Mouse (Mus musculus): ENCODE measurements at regions not wholly inside any gene's neighbourhood (a gene's known extent, or its start where the extent isn't known, plus 50 kb on each side); places are given as distances from the start of the nearest gene placed in this dataset.

DNA sequence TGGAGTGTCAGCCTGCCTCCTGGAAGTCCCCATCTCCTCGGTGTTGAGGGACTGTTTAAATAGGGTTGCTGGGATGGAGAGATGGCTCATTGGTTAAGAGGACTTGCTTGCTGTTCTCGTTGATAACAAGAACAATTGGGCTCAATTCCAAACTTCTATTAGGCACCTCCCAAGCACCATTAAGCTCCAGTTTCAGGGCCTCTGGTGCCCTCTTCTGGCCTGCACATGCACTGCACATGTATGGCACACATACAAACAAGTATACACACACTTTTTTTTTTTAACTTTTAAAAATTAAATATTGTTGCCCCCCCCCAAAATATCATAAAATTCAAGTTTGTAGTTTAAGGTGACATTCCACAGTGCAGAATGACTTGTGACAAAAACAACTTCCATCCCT lies 162.3 kb downstream of the Bmp7 start:
- no peak for DNase-seq

GRCm38 (mm10) chr2:172779096-172779495 lies 161.0 kb downstream of the Bmp7 start:
- DNase-seq, result no peak

DNA sequence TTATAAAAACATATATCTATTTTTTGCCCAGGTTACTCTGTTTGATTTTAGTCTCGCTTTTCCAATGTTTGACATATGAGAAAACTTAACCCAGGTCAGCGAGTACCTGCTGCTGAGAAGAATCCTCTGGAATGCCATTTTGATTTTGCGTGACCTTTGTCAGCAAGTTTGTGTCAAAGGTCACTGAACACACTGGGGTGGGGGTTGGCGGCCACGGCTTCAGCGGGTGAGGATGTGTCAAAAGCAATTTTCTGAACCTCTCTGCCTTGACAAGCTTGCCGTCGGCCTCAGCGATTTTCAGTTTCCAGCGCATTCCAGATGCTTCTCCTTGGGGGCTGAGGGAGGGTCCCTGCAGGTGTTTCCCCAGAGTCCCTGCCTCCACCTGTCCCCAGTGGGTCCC lies 157.4 kb downstream of the Bmp7 start:
- no peak for DNase-seq

DNA sequence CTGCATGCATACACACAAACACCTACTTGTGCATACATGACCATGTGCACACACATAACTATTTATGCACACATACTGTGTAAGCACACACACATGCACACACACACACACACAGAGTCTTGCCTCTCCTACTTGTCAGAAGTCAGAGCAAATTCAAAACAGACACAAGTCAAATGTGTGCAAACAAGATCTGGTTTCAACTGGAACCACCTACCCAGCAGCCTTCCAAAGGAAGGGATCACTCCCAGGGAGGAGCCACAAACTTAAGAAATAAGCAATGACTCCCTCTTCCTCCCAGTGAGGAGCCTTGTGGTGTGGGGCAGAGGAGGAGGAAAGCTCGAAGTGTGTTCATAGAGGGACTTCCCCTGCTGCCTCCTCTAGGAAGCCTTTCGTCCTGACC lies 153.8 kb downstream of the Bmp7 start:
- DNase-seq, result no peak

DNA sequence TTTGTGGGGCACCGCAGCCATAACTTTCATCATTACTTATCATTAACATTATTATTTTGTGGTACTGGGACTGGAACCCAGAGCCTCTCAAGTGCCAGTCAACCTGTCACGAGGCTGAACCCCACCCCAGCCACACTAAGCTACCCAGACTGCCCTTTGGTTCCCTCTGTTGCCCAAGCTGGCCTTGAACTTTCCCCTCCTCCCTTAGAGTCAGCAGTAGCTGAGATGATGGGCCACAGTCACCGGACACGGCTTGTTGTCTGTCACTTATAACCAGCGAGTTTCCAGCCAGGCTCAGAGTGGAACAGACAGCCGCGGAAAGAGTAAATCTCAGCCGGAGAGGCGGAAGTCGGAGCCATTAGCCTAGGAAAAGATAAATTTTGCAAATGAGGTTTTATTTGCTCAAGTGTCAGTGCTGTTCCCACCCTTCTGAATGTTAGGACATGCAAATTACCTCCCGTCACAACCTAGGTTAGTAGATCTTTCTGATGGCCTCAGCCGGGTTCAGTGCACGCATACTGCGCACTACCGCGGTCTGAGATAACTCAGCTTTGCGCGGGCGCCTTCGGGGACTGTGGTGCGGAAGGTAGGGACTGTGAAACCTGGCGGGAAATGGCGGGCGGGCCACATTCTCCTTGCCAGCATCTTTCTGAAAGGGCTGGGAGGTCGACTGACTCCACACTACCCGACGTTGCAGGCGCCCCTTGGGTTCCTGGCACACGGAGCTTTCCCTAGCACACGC lies 152.7 kb downstream of the Bmp7 start:
- no peak for DNase-seq

- no peak for DNase-seq
These were observed 150.9 kb downstream of the Bmp7 start for GRCm38 (mm10) chr2:172789260-172789659.

GRCm38 (mm10) chr2:172792555-172792954 lies 147.6 kb downstream of the Bmp7 start:
- DNase-seq, result no peak

DNA sequence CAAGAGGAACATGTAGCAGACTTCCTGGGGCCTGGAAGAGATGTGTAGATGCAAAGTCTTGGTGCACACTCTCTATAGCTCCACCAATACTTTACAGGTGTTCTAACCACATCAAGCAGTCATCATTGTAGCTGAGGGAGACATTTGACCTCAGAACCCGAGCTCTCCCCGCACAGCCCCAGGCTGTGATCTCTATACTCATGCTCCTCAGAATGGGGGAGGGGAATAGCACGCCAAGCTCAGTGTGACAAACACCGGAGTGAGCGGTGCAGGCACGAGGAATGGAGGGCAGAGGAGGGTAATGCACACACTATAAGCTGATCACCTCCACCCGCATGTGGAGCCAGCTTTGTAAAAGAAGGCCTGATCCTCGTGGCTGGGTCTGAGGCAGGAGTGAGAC lies 146.1 kb downstream of the Bmp7 start:
- DNase-seq, result peak; percentile 59

DNA sequence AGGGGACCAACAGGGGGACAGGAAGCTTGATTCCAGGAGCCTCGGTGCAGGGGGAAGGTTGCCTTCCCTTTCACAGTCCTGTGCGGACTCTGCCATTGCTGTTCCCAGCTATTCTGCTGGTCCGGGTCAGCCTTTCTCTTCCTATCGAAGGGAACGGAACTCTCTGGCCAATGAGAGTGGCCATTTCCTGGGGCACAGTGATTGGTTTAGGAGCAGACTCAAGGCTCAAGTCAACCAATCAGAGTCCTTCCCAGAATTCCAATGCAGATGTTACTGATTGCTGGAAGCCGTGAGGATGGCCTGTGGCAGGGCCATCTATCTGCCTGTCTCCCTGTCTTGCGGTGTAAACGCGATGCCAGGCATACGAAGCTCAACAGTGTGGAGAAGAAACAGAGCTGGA lies 145.3 kb downstream of the Bmp7 start:
- DNase-seq, result no peak

- DNase-seq, result no peak
These were observed 144.0 kb downstream of the Bmp7 start for GRCm38 (mm10) chr2:172796104-172796503.

GRCm38 (mm10) chr2:172796955-172797354 lies 143.2 kb downstream of the Bmp7 start:
- no peak for DNase-seq

DNA sequence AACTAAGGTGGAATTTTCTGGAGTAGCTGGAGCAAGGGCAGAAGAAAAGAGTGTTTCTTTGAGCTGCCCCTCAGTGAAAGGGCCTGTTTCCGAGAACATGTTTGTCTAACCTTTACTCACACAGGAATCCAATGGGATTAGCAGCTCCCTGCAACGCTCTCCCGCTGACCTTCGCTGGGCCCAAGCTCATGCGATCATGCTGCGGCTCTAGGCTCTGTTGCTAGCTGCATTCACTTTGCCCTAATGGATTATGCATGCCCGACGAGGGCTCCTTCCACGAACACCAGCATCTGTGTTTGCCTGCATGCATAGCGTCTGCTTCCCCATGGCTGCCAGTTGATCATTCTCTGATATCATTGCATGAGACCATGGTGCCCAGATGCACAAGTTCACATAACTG lies 140.2 kb downstream of the Bmp7 start:
- no peak for DNase-seq

DNA sequence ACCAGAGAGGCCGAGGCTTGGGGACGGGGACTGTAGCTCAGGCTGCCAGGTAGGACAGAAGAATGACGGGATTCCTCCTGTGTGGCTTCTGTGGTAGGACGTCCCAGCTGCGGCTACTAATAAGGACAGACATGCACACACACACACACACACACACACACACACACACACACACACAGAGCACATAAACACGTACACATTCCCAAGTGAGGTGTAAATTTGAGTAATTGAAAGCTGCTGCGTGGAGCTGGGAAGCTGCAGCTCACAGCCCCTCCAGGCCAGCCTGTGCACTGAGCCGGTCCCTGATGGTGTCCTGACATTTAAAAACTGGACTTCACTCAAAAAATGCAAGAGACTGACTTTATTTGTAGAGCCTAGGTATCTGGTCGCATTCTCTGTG lies 139.3 kb downstream of the Bmp7 start:
- DNase-seq, result no peak

- DNase-seq, result no peak
These were observed 138.3 kb downstream of the Bmp7 start for GRCm38 (mm10) chr2:172801804-172802203.

DNA sequence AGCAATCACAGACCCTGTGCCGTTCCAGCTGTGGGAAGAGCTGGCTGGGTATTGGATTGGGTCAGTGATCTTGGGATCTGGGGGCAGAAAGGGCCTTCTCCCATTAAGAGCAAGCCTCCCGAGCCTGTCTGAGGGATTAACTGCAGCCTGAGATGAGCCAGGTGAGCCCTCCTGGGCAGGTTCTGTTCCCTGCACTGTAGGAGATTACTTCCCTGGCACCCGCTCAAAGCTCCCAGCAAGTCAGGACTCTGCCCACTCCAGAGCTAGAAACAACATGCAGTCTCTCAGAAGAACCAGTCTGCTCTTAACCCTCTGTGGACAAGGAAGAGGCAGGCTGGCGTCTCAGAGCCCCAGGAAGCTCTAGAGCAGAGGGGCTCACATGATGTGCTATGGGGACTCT lies 132.7 kb downstream of the Bmp7 start:
- no peak for DNase-seq

- DNase-seq, result no peak
These were observed 130.8 kb downstream of the Bmp7 start for GRCm38 (mm10) chr2:172809306-172809705.

GRCm38 (mm10) chr2:172813319-172813718 lies 126.8 kb downstream of the Bmp7 start:
- no peak for DNase-seq

- DNase-seq, result peak; percentile 18
These were observed 126.2 kb downstream of the Bmp7 start for GRCm38 (mm10) chr2:172813906-172814305.

GRCm38 (mm10) chr2:172815146-172815545 lies 125.0 kb downstream of the Bmp7 start:
- no peak for DNase-seq

- DNase-seq, result peak; percentile 66
These were observed 122.9 kb downstream of the Bmp7 start for GRCm38 (mm10) chr2:172817058-172817745.

Data from thymus, postnatal 25 days (tissue).